Mouse (Mus musculus): ENCODE data around the gene S100pbp.

DNA sequence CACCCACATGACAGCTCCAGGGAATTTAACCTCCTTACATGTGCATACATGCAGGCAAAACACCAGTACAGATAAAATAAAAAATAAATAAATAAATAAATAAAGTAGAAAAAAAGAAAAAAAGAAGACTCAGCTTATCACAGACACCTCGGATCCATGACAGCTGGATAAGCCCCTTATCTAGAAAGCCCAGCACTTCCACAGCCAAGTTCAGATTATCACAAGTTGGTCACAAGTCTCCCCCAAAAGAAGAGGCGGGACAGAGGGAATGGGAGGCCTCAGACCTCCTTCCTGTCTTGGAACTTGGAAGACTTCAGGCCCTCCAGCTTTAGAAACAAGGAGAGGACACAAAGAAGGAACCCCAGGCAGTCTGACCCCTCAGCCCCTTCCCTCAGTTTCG is 45.6 kb upstream of the S100pbp start:
- TF ChIP-seq POLR2A (IDR thresholded peaks at IDR 0.05; ENCODE audit: insufficient read depth, low read depth, low read length), result no peak
- TF ChIP-seq CTCF (IDR thresholded peaks at IDR 0.05; ENCODE audit: insufficient read depth, low read depth, low read length), result no peak
